Mouse (Mus musculus) hindbrain, embryonic 14.5 days (tissue): Measurements from ENCODE around the gene Hist2h2ab. TPM values are rescaled to one million over a fixed set of nuclear protein-coding genes. Genes with fewer than 3 reads are reported as not detected.
"Not testable (repeated sequence)": the region's sequence is repeated elsewhere in the genome, so short reads cannot be mapped to it uniquely, and the experiment has no call there.

Experiments used
- ATAC-seq: fragments of 200-750 bp; cut with Nextera tagmentation; 2 replicates; pipeline ENCODE4 v1.8.0; 2017; ENCODE audit warnings: moderate number of reproducible peaks, mild to moderate bottlenecking, moderate TSS enrichment, moderate library complexity; ENCODE audit not compliant: low FRiP score
- DNase-seq: peaks from one replicate; pipeline ENCODE4 v3.0.0-alpha.2; 2015; ENCODE audit warnings: low spot score
- H3K27ac ChIP-seq: fragments of 300-500 bp; sonication (generic); 2 replicates; pipeline ENCODE4 v1.5.1; 2014; ENCODE audit warnings: mild to moderate bottlenecking, moderate library complexity
- H3K27me3 ChIP-seq: fragments of 300-500 bp; sonication (generic); 2 replicates; pipeline ENCODE4 v1.6.1; 2014; ENCODE audit warnings: mild to moderate bottlenecking, low read length, mixed read lengths; ENCODE audit not compliant: control insufficient read depth, insufficient read depth
- H3K36me3 ChIP-seq: fragments of 300-500 bp; sonication (generic); replicated peaks from 2 replicates; pipeline ENCODE4 v1.6.1; 2014; ENCODE audit not compliant: control insufficient read depth, insufficient read depth
- H3K4me1 ChIP-seq: fragments of 300-500 bp; sonication (generic); replicated peaks from 2 replicates; pipeline ENCODE4 v1.6.1; 2014; ENCODE audit warnings: antibody characterized with exemption, low read length, mixed read lengths; ENCODE audit not compliant: control insufficient read depth, insufficient read depth
- H3K4me2 ChIP-seq: fragments of 300-500 bp; sonication (generic); replicated peaks from 2 replicates; pipeline ENCODE4 v1.6.1; 2014; ENCODE audit warnings: mild to moderate bottlenecking, moderate library complexity
- H3K4me3 ChIP-seq: fragments of 300-500 bp; sonication (generic); replicated peaks from 2 replicates; pipeline ENCODE4 v1.5.1; 2014; ENCODE audit warnings: mild to moderate bottlenecking, low read length
- H3K9ac ChIP-seq: fragments of 300-500 bp; sonication (generic); 2 replicates; pipeline ENCODE4 v1.6.1; 2014
- H3K9me3 ChIP-seq: fragments of 300-500 bp; sonication (generic); 2 replicates; pipeline ENCODE4 v1.6.1; 2016; ENCODE audit warnings: low read length; ENCODE audit not compliant: control insufficient read depth
- WGBS: fragments of 180-500 bp; shearing (Covaris S2); extraction: QIAGEN DNeasy Blood & Tissue Kit; methylation state at CpG from one replicate; pipeline ENCODE4 v1.1.7; 2014; 5-methylcytosine and 5-hydroxymethylcytosine counted together
- polyA plus RNA-seq: library from polyadenylated mRNA; unstranded; fragments of >200 nt; fragmentation: Nextera tagmentation; extraction: Ambion mirVana; gene quantifications from 2 replicates; pipeline ENCODE4 v1.2.1, GENCODE M21; 2014

Gene Hist2h2ab
- polyA plus RNA-seq, 1 experiment from 2014 or later, result not detected

- H3K4me3 ChIP-seq, result peak overlapping the region; percentile 53; the same call in 1 of the 2 replicates
Measured at GRCm38 (mm10) chr3:96195616-96196313, 23.9 kb upstream of the Hist2h2ab start.

GRCm38 (mm10) chr3:96196437-96197128, 23.1 kb upstream of the Hist2h2ab start:
- peaks cover 16% of the 10 kb centered on the region for H3K4me1 ChIP-seq
- peak overlapping the region; percentile 97 for H3K27ac ChIP-seq
- peaks cover 33% of the 10 kb centered on the region for H3K36me3 ChIP-seq
- DNase-seq, result peak; percentile 27
- H3K4me3 ChIP-seq, result peak overlapping the region; percentile 53
- ATAC-seq, result peak; percentile 1
- H3K9ac ChIP-seq, result peak overlapping the region; percentile 81
- H3K27me3 ChIP-seq, result no peaks in the 10 kb centered on the region
- peak overlapping the region; percentile 76 for H3K4me2 ChIP-seq
- WGBS, result 19% methylated on average over 27 of the region's 27 CpGs
- H3K9me3 ChIP-seq, result no peaks in the 10 kb centered on the region

More at GRCm38 (mm10) chr3:96195616-96196313, 23.9 kb upstream of the Hist2h2ab start:
- ATAC-seq, result no peak
- Histone ChIP-seq H3K9ac (no peak overlapping the region), H3K27ac (peak overlapping the region; percentile 97; the same call in 1 of the 2 replicates), H3K36me3 (peaks cover 41% of the 10 kb centered on the region), H3K27me3 (no peaks in the 10 kb centered on the region), H3K4me1 (peaks cover 16% of the 10 kb centered on the region), H3K9me3 (no peaks in the 10 kb centered on the region), H3K4me2 (peak overlapping the region; percentile 76)
- 93% methylated on average over 11 of the region's 11 CpGs for WGBS
- no peak for DNase-seq

- Histone ChIP-seq H3K9ac (peak overlapping the region; percentile 81), H3K27me3 (no peaks in the 10 kb centered on the region), H3K4me2 (peak overlapping the region; percentile 76), H3K27ac (peak overlapping the region; percentile 97), H3K9me3 (no peaks in the 10 kb centered on the region), H3K4me3 (peak overlapping the region; percentile 53), H3K36me3 (peaks cover 26% of the 10 kb centered on the region), H3K4me1 (peaks cover 16% of the 10 kb centered on the region)
- ATAC-seq (peak; percentile 94), DNase-seq (peak; percentile 92)
- under 1% methylated on average over 50 of the region's 50 CpGs for WGBS
Measured at GRCm38 (mm10) chr3:96197129-96197749, 22.4 kb upstream of the Hist2h2ab start.

GRCm38 (mm10) chr3:96198181-96198580, 21.5 kb upstream of the Hist2h2ab start:
- peak overlapping the region; percentile 81 for H3K9ac ChIP-seq
- ATAC-seq (peak; percentile 32; the same call in 1 of the 2 replicates), DNase-seq (peak; percentile 60)
- 5% methylated on average over 6 of the region's 6 CpGs for WGBS
- H3K9me3 ChIP-seq, result no peaks in the 10 kb centered on the region
- peaks cover 16% of the 10 kb centered on the region for H3K4me1 ChIP-seq
- H3K27ac ChIP-seq, result peak overlapping the region; percentile 44; the same call in 1 of the 2 replicates
- no peaks in the 10 kb centered on the region for H3K27me3 ChIP-seq
- peak overlapping the region; percentile 76 for H3K4me2 ChIP-seq
- peaks cover 17% of the 10 kb centered on the region for H3K36me3 ChIP-seq
- peak overlapping the region; percentile 53 for H3K4me3 ChIP-seq

GRCm38 (mm10) chr3:96198601-96199251, 20.9 kb upstream of the Hist2h2ab start:
- H3K9me3 ChIP-seq, DNase-seq, H3K4me3 ChIP-seq, H3K9ac ChIP-seq, H3K27ac ChIP-seq, ATAC-seq, H3K27me3 ChIP-seq: not testable (repeated sequence)
- WGBS, result 41% methylated on average over 6 of the region's 8 CpGs
- H3K4me1 ChIP-seq, result peaks cover 16% of the 10 kb centered on the region
- H3K36me3 ChIP-seq, result peaks cover 11% of the 10 kb centered on the region
- peak overlapping the region; percentile 76 for H3K4me2 ChIP-seq

GRCm38 (mm10) chr3:96199731-96200130, 19.9 kb upstream of the Hist2h2ab start:
- no peak overlapping the region for H3K4me2 ChIP-seq
- H3K27me3 ChIP-seq, result no peaks in the 10 kb centered on the region
- no peak overlapping the region for H3K27ac ChIP-seq
- peaks cover 1% of the 10 kb centered on the region; the same call in 1 of the 2 replicates for H3K36me3 ChIP-seq
- WGBS, result 76% methylated on average over 2 of the region's 2 CpGs
- no peak overlapping the region for H3K9ac ChIP-seq
- ATAC-seq (no peak), DNase-seq (no peak)
- H3K9me3 ChIP-seq, result no peaks in the 10 kb centered on the region
- H3K4me3 ChIP-seq, result no peak overlapping the region
- peaks cover 16% of the 10 kb centered on the region for H3K4me1 ChIP-seq

- Histone ChIP-seq H3K4me1 (no peaks in the 10 kb centered on the region), H3K36me3 (no peaks in the 10 kb centered on the region), H3K4me2 (no peak overlapping the region), H3K27me3 (no peaks in the 10 kb centered on the region), H3K4me3 (no peak overlapping the region), H3K9me3 (no peaks in the 10 kb centered on the region), H3K27ac (no peak overlapping the region), H3K9ac (no peak overlapping the region)
- 88% methylated on average over 3 of the region's 3 CpGs for WGBS
- DNase-seq, result no peak
- no peak for ATAC-seq
Measured at GRCm38 (mm10) chr3:96207819-96208218, 11.8 kb upstream of the Hist2h2ab start.

GRCm38 (mm10) chr3:96209242-96209641, 10.4 kb upstream of the Hist2h2ab start:
- H3K27me3 ChIP-seq, result no peaks in the 10 kb centered on the region
- no peak overlapping the region for H3K4me3 ChIP-seq
- H3K36me3 ChIP-seq, result no peaks in the 10 kb centered on the region
- no peak overlapping the region for H3K9ac ChIP-seq
- ATAC-seq, result no peak
- H3K9me3 ChIP-seq, result no peaks in the 10 kb centered on the region
- no peak for DNase-seq
- H3K4me1 ChIP-seq, result no peaks in the 10 kb centered on the region
- H3K4me2 ChIP-seq, result no peak overlapping the region
- H3K27ac ChIP-seq, result no peak overlapping the region
- WGBS, result 23% methylated on average over 15 of the region's 15 CpGs
